Mouse (Mus musculus): ENCODE data around the gene Anln.

Gene Anln

DNA sequence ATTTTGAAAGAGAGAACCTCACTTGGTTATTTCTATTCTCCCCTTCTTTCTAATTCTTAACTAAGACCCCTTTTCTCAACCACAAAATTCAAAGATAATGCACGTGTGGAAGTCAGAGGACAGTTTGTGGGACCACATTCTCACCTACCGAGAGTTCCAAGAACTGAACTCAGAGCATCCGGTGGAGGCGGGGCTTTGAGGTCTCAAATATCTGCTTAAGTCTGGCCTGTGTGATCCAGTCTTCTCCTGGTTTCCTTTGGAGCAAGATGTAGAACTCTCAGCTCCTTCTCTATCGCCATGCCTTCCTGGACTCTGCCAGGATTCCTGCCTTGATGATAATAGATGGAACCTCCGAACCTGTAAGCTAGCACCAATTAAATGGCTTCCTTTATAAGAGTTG is 13.0 kb upstream of the Anln start:
- DNase-seq (ENCODE audit: low read depth): no peak

DNA sequence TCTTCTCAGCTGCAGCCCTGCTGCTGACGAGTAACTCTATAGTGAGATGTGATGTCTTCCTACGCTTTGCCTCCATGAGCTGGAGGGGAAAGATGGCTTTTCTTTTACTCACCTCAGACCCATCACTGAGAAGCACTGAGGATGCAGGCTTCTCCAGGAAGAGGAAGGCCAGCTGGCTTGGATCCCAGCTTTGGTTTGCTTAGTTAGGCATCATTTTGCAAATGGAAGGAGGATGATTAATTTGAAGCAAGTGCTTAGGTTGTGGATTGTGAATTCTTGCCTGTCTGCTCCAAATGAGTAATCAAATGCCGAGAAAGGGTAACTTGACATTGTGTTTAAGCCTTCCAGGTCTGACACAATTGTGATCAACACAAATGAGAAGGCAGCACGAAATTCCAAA is 10.0 kb upstream of the Anln start:
- peak; percentile 64 for DNase-seq (ENCODE audit: low read depth)

DNA sequence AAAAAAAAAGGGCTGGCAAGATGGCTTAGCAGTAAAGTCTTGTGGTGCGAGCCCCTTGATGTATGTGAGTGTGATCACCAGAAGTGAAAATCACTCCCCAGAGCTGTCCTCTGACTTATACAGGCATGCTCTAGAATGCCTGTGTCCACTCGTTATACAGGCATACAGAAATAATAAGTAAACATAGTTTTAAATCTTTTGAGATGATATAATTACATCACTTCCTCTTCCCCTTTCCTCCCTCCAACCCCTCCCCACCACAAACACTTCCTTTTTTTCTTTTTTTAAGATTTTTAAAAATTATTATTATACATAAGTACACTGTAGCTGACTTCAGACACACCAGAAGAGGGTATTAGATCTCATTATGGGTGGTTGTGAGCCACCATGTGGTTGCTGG is 5.7 kb upstream of the Anln start:
- no peak for DNase-seq (ENCODE audit: low read depth)

DNA sequence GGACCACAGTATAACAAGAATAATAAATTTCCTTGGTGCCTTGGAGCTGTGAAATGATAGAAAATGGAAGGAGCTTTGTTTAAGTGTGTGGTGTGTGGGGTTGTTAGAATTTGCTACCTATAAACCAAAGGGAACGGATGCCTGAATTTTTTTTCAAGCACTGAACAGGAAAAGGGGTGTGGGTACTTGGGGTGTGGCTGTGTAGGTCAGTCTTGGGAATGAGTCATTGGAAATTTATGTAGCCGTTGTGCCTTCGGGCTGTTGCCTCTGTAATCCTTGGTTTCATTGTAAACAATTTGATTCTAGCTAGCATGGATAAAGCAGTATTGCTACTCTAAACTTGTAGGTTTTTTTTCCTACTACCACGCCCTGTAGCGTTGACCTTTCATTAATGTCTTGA is 1.4 kb upstream of the Anln start:
- DNase-seq (ENCODE audit: low read depth): no peak

DNA sequence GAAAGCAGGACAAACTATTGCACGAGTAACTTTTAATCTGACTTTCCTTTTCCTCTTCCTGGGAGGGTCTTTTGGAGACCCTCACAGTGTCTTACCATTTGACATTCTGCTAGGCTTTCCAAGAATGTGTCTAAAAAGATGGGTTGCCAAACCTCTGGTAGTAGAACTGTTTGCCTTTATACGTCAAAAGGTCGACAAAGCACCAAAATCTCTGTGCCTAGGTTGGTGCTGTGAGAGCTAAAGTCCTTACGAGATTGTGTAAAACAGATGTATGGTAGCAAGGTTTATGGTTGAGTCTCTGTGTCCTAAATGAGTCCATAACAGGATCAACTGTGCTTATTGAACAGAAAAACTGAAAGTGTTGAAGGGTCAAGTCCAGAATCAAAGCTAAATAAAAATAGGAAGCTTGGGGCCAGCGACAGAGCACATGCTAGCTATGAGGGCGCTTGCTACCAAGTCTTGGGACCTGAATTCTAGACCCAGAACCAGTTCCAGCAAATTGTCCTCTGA is 803 bp upstream of the Anln start:
- no peak for DNase-seq (ENCODE audit: low read depth)

DNA sequence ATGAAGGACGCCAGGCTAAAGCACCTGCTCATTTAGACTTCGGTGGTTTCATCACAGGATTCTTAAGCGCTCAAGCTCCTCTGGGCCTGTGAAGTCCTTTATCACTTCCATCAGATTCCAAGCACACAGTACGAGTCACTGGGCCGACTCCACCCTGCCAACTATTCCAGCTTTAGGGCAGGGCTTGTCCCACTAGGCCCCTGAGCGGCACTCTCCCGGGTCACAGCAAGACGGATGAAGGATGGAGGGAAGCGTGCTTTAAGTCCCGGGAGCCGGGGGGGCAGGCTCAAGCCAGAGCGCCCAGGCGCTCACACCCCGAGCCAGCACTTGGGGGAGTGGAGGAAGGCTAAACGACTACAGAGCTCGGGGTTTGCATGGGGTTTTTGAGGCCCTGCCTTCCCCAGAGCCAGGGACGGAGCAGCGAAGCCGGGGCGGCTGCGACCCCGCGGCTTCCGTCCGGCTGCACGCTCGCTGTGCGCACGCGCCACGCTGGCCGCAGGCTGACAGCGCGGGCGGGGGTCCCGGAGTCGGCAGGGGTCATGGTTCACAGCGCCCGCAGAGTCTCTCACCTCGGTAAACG is 497 bp downstream of the Anln start:
- no peak for DNase-seq (ENCODE audit: low read depth)

DNA sequence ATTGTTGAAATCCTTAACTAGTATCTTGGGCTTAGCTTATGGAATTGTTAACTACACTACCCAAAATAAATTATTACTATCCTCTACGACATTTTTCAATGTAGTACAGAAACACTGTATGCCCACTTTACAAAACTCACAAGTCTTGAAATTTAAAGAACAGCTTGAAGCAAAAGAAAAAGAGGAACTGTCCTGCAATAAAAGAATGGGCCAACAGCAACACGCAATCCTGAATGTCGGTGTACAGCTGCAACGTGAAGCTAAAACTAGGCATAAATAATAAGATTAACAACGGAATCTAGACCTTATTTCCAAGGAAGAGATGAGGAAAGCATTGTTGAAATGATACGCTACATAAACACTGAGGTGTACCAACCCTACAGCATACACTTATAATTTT is 1.1 kb downstream of the Anln start:
- DNase-seq (ENCODE audit: low read depth): no peak

DNA sequence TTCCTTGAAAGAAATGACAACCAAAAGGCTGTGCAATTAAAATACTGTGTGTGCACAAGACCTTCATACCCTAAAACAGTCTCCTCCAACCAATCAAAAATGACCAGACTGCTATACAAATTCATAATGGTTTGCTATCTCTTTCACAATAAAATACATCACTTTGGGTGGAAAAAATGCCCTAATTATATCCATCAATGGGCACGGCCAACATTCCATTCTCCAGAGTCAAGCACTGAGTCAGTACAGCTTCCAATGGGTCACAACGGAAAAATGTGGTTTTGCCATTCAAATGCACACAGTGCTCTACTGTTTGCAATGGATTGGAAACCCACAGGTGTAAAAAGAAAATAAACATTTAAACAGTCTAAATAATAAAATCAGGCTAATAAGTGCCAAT is 3.1 kb downstream of the Anln start:
- peak; percentile 73 for DNase-seq (ENCODE audit: low read depth)

DNA sequence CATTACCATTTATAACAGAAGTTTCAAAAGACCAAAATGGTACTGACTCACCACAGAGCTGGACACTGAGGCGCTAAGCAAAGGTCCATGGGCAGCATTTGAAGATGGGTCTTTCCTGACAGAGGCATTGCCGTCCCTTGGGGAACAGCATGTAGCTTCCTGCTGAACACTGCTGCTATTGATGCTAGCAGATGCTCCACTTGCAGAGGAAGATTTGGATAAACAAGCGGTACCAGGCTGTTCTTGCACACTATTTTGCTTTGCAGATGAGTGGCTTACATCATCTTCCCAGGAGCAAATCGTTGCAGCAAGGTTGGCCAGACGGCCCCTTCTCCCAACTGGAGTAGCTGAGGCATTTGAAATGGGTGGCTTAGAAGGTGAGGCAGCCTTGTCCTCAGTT is 12.9 kb downstream of the Anln start:
- DNase-seq (ENCODE audit: low read depth): no peak

DNA sequence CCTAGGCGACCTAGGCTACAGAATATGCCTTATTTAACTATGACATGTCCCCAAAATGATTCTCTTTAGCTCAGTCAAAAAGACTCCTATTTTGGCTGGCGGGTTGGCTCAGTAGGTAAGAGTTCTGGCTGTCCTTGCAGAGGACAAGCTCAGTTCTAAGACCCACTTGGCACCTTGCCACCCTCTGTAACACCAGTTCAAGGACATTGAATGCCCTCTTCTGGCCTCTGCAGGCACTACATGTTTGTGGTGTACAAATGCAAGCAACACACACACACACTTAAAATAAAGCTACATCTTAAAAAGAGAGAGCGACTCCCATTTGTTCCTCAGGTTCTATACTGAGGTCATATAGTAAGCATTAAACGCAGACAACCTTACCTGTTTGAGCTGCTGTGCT is 16.2 kb downstream of the Anln start:
- DNase-seq (ENCODE audit: low read depth): no peak

DNA sequence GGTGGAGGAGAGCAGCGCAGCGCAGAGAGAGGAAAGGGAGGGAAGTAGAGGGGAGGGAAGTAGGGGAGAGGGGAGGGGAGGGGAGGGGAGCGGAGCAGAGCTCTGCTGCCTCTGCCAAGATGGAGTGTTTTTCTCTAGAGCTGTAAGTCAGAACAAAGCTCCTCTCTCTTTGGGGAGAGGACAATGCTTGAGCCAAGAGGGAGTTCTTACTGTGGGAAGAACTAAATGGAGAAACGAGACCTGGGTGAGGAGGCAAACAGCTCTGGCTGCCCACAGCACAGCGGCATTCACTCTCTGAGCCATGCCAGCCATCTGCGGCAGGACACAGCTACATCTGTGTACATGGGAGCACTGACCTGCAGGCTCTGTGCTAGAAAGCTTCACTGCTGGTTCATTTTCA is 21.0 kb downstream of the Anln start:
- peak; percentile 60 for DNase-seq (ENCODE audit: low read depth)

DNA sequence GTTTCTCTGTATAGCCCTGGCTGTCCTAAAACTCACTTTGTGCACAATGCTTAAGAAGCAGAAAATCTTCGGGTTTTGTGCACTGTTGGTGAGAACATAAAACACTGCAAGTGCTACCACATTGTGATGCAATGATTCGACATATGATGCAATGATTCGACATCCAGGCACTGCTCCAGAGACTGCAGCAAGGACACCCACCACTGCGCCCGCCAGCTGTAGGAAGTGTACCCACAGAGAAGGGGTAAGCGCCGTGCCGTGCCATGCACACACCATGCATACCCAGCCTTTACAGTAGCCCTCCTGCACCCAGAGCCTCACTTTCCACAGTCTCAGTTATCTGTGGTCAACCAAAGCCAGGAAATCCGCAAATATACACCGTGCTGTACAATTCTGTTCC is 22.4 kb downstream of the Anln start:
- no peak for DNase-seq (ENCODE audit: low read depth)

DNA sequence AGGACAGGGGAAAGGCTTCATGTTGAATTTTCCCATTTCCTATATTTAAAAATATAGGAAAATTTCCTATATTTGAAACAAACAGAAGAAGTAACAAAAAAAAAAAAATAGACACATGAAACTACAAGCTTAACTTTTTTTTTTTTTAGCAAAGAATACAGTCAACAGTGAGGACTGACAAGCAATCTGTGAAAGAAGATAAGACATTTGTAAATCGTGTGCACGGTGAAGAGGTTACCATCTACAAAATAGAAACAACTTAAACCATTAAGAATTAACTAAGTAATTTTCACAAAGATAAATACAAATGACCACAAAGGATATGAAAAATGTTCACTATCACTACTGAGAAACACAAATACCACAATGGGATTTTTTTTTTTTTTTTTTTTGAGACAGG is 22.8 kb downstream of the Anln start:
- no peak for DNase-seq (ENCODE audit: low read depth)

DNA sequence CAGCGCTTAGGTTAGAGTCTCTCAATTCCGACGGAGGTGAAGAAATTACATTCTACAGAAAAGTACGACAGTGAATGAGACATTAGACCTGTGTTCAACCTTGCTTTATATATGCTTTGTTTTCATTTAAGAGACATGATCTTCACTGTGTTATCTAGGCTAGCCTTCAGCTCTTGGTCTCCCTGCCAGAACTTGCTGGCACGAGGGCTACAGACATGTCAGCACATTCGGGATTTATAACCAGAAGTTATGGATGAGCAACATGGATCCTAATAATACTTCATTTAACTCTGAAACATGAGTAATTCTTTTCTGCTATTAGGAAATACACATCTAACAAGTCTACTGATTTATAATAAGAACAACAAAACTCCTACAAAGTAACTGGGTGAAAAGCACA is 28.1 kb downstream of the Anln start:
- DNase-seq (ENCODE audit: low read depth): no peak

DNA sequence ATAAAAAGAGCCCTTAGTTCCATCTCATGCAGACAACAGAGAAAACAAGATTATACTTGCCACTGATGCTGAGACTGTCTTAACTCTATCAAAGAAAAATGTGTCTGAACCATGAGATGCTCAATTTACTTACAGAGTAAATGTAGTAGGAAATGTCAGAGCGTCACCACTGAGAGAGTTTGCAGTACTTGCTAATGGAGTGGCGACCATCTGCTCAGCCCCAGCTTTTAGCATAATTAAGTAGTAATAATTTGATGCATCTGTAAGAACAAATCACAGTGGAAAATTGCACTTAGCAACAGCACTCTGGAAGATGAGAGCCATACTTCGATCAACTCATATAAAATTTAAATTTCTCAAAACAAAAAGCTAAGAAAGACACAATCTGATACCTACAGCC is 33.1 kb downstream of the Anln start:
- DNase-seq (ENCODE audit: low read depth): no peak

DNA sequence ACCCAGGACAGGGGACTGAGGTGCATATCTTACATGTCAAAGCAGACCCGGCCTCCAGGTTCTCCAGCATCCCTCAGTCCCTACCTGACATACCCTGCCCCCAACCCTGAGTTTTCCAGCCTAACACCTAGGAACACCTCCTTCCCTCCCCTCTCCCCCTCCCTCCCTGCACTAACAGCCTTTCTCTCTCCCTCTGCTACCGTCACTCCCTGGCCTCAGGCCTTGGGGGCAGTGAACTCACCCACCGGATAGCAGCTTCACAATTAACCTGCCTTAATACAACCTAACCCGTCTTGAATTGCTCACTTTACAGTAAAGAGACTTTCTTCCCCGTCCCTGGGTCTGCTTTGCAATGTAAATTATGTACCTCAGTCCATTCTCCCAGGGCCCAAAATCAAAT is 35.1 kb downstream of the Anln start:
- no peak for DNase-seq (ENCODE audit: low read depth)

DNA sequence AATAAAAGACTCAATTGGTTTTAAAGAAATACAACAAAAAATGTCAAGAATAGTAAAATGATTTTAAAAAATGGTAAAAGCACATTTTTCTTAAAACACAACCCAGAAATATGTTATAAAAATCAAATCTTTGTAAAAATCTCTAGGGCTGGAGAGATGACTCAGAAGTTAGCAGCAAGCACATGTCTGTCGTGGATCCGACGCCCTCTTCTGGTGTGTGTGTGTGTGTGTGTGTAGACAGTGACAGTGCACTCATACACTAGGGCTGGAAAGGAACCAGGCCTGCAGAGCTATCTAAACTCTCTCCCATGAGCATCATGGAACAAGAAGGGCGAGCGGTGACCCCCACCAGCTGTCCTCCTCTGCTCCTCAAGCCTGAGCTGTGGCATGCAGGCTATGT is 35.5 kb downstream of the Anln start:
- DNase-seq (ENCODE audit: low read depth): no peak

DNA sequence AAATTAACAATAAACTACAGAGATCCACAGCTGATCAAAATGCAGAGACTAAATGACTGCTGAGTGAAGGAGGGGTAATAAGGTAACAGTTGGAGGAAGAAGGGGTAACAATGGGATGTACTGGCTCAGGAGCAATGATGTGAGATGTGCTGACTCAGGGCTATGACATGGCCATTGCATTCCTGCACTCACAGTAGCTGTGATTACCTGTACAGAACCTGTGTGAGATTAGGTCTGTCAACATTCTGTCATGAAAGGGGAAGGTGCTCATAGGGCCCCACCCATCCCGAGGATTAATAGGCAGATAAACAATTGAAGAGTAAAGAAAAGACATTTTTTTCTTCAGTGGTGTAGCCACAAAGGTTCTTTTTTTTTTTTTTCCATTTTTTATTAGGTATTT is 48.7 kb downstream of the Anln start:
- no peak for DNase-seq (ENCODE audit: low read depth)

DNA sequence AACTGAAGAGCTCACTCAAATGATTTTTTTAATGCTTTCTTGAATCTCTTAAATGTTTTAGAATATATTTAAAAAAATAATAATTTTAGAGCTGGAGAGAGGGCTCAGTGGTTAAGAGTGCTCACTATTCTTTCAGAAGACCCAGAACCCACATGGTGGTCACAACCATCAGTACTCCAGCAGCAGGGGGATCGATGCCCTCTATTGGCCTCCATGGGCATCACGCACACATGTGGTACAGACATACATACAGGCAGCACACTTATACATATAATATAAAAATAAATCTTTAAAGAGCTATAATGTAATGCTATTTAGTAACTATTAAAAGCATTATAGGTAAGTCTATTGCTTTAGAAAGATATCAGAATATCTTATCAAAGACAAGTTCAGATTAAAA is 51.8 kb downstream of the Anln start:
- no peak for DNase-seq (ENCODE audit: low read depth)

DNA sequence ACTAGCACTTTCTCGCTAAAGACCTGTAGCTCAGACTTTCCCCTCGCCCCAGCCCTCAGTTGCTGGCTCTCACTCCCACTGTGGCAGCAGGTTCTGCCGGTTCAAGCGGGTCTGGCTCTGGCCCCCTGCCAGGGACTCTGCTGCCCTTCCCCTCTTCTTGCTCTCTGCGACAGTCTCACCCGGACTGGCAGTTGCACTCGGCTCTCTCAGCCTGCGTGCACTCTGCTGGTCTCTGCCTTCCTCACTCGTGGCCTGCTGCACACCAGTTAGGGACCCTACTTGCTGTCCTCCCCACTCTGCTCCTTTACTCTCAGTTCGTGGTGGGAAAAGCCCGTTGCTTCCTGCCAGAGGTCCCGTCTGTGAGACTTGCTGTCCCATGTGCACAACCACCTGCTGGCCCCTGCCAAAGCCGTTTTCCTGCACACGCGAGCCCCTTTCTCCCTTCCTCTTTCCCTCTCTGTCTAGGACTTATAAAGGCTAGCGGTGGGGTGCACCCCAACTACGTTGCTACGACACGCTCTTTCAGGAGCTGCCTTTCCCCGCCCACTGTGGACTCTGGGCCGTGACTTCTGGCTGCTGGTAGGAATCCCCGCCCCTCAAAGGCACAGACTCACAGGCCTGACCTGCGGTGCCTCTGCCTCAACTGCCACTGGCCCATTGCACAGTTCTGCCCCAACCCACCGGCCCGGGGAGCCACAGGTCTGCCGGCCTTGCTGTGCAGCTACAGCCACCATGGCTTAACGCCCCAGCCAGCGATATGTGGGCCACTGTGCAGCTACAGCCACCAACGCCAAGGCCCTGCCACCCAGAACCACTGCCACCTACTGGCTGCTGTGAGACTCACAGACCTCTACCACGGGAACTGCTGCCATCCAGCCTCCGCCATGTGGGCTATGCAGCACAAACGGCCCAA is 61.3 kb downstream of the Anln start:
- no peak for DNase-seq (ENCODE audit: low read depth)

DNA sequence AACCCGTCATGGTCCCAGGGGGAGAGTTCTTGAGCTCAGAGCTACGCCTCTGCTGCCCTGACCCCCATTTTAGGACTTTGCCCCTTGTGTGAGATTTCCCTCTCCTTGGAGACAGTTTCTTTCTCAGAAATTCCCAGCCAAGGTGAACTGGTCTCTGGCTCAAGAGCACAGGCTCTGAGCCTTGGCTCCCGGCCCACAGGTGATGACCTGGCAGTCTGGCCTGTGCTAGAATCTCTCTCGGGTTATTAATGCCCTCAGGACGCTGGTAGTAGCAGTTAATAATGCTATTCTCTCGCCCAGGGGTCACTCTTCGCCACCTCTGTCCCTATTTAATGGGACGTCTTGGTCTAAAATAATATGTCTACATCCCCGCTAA is 61.9 kb downstream of the Anln start:
- DNase-seq (ENCODE audit: low read depth): no peak

DNA sequence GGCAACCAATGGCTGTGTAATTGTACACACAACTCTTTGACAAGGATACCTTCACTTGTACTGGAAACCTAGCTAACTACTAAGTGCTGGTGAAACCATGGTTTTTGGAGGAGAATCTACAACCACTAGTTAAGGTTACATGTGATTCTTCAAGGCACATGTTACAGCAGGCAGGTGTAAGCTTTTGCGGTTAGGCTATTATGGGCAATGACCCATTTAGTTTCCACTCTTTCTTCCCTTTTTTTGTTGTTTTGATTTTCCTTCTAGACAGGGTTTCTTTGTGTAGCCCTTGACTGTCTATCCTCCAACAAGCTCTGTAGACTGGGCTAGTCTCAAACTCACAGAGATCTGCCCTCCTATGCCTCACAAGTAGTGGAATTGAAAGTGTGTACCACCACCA is 64.4 kb downstream of the Anln start:
- DNase-seq (ENCODE audit: low read depth): no peak

DNA sequence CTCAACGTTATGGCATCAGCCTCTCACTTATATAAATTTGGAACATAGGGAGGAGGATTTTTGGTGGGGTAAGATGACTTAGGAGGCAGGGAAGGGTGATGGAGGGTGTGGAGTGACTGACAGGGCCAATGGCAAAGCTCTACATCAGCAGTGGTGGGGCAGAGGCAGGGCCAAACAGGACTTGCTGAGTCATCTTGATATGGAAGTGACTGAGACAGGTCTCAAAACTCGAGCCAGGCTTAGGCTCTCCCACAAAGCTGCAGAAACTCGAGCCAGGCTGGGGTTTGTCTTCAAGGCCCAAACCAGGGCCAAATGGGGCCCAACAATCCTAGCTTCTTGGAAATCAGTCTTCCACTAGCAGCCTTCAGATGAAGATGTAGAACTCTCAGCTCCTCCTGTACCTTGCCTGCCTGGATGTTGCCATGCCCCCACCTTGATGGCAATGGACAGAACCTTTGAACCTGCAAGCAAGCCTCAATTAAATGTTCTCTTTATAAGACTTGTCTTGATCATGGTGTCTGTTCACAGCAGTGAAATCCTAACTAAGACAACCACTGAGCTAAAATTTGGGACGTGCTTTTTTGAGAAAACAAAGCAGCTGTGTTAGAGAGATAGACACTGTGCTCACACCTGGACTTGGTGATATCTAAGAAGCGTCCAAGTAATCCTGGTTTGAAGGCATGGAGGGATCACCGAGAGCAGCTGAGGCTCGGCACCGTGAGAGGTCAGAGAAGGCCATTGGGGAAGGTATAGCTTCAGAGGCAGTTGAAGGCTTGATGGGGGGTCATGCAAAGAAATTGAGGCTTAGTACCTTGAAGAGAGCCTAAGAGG is 66.4 kb downstream of the Anln start:
- DNase-seq (ENCODE audit: low read depth): no peak

All from fibroblast of lung, adult 2 months (primary cell).